Mouse (Mus musculus) neural tube, embryonic 13.5 days (tissue): ENCODE data around the gene Etd. TPM values are rescaled to one million over a fixed set of nuclear protein-coding genes. Genes with fewer than 3 reads are reported as not detected.
"Not testable (repeated sequence)": the region's sequence is repeated elsewhere in the genome, so short reads cannot be mapped to it uniquely, and the experiment has no call there.

ENCODE experiments used
- ATAC-seq: fragments of 200-750 bp; cut with Nextera tagmentation; 2 replicates; pipeline ENCODE4 v1.8.0; 2017; ENCODE audit warnings: low read depth, mild to moderate bottlenecking, moderate TSS enrichment, moderate library complexity
- H3K27ac ChIP-seq: fragments of 300-500 bp; sonication (generic); replicated peaks from 2 replicates; pipeline ENCODE4 v1.5.1; 2015; ENCODE audit warnings: moderate library complexity, mild to moderate bottlenecking, inconsistent platforms
- H3K27me3 ChIP-seq: fragments of 300-500 bp; sonication (generic); 2 replicates; pipeline ENCODE4 v1.6.1; 2015; ENCODE audit warnings: mild to moderate bottlenecking, inconsistent platforms
- H3K36me3 ChIP-seq: fragments of 300-500 bp; sonication (generic); 2 replicates; pipeline ENCODE4 v1.6.1; 2015; ENCODE audit warnings: mild to moderate bottlenecking, inconsistent platforms
- H3K4me1 ChIP-seq: fragments of 300-500 bp; sonication (generic); replicated peaks from 2 replicates; pipeline ENCODE4 v1.6.1; 2015; ENCODE audit warnings: inconsistent platforms
- H3K4me2 ChIP-seq: fragments of 300-500 bp; sonication (generic); 2 replicates; pipeline ENCODE4 v1.6.1; 2015; ENCODE audit warnings: inconsistent platforms, mild to moderate bottlenecking, moderate library complexity
- H3K4me3 ChIP-seq: fragments of 300-500 bp; sonication (generic); 2 replicates; pipeline ENCODE4 v1.5.1; 2015; ENCODE audit warnings: mild to moderate bottlenecking, inconsistent platforms
- H3K9ac ChIP-seq: fragments of 300-500 bp; sonication (generic); 2 replicates; pipeline ENCODE4 v1.6.1; 2015; ENCODE audit warnings: moderate library complexity, mild to moderate bottlenecking, inconsistent platforms
- H3K9me3 ChIP-seq: fragments of 300-500 bp; sonication (generic); 2 replicates; pipeline ENCODE4 v1.6.1; 2016; ENCODE audit warnings: inconsistent platforms
- WGBS: fragments of 180-500 bp; shearing (Covaris S2); methylation state at CpG from one replicate; pipeline ENCODE4 v1.1.7; 2015; 5-methylcytosine and 5-hydroxymethylcytosine counted together
- polyA plus RNA-seq: library from polyadenylated mRNA; unstranded; fragments of >200 nt; fragmentation: Nextera tagmentation; extraction: Ambion mirVana; gene quantifications from 2 replicates; pipeline ENCODE4 v1.2.1, GENCODE M21; 2015

Gene Etd
- not detected in 2 replicates for polyA plus RNA-seq

- Histone ChIP-seq H3K4me2 (no peak within 1 kb of the TSS), H3K36me3 (no peaks in the 10 kb centered on the region), H3K9ac (no peak within 1 kb of the TSS), H3K27ac (no peak within 1 kb of the TSS), H3K27me3 (no peaks in the 10 kb centered on the region), H3K9me3 (no peaks in the 10 kb centered on the region), H3K4me3 (no peak within 1 kb of the TSS), H3K4me1 (no peaks in the 10 kb centered on the region)
- 90% methylated on average over 3 of the region's 3 CpGs for WGBS
- no peak for ATAC-seq
These were observed at the start of gene Etd for GRCm38 (mm10) chrX:53434618-53435017. Etd (plus strand) TSS chrX:53434918.

DNA sequence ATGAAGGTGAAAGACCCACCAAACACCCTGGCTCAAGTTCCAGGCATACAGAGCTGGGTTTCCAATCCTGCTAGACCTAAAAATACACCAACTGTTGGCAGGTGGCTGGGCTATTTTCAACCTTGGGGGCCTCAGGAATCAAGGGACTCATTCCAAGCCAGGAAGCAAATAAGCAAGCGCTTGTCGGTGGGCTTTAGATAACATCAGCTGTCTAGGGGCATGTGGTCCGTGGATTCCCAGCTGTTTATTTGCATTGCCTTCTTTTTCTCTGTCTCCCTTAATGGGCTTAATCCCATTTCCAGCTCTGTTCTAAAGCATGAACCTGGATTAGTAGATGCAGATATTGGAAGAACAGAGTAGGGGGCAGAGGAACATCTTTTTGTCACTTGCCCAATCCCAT is 48.4 kb upstream of the Etd start:
- Histone ChIP-seq H3K4me2 (no peak overlapping the region), H3K4me1 (no peaks in the 10 kb centered on the region), H3K9me3 (no peaks in the 10 kb centered on the region), H3K27me3 (no peaks in the 10 kb centered on the region), H3K36me3 (no peaks in the 10 kb centered on the region), H3K27ac (no peak overlapping the region), H3K9ac (no peak overlapping the region), H3K4me3 (no peak overlapping the region)
- no peak for ATAC-seq
- WGBS, result 72% methylated on average over 3 of the region's 3 CpGs

DNA sequence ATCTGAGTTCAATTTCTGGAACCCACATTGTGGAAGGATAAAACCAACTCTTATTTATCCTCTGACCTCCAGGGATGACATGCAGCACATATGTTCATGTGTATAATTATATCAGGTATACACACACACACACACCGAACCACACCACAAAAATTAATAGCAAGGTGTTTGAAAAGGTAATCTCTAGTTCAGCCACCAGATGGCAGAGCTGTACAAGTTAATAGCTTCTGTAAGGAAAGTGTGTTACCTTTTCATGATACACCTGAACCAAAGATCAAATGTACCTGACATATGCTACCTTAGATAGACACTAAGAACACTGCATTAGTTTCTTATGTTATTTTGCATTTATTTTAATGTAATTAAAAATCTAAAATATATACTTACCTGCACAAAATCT is 1.8 kb upstream of the Etd start:
- no peak for ATAC-seq
- no peaks in the 10 kb centered on the region for H3K27me3 ChIP-seq
- no peak overlapping the region for H3K4me3 ChIP-seq
- no peak overlapping the region for H3K4me2 ChIP-seq
- no peak overlapping the region for H3K9ac ChIP-seq
- no peak overlapping the region for H3K27ac ChIP-seq
- H3K36me3 ChIP-seq, result no peaks in the 10 kb centered on the region
- WGBS, result 64% methylated on average over 1 of the region's 1 CpGs
- H3K9me3 ChIP-seq, result no peaks in the 10 kb centered on the region
- no peaks in the 10 kb centered on the region for H3K4me1 ChIP-seq

- H3K27me3 ChIP-seq, result no peaks in the 10 kb centered on the region
- ATAC-seq, result no peak
- no peaks in the 10 kb centered on the region for H3K4me1 ChIP-seq
- WGBS, result 47% methylated on average over 3 of the region's 3 CpGs
- no peak overlapping the region for H3K4me2 ChIP-seq
- H3K36me3 ChIP-seq, result no peaks in the 10 kb centered on the region
- no peaks in the 10 kb centered on the region for H3K9me3 ChIP-seq
- H3K27ac ChIP-seq, result no peak overlapping the region
- no peak overlapping the region for H3K4me3 ChIP-seq
- H3K9ac ChIP-seq, result no peak overlapping the region
These were observed 24.9 kb downstream of the Etd start for GRCm38 (mm10) chrX:53459573-53459972.

GRCm38 (mm10) chrX:53464194-53464593 is 29.5 kb downstream of the Etd start:
- H3K27me3 ChIP-seq, H3K9ac ChIP-seq, H3K36me3 ChIP-seq, ATAC-seq, H3K4me2 ChIP-seq, H3K27ac ChIP-seq, H3K4me1 ChIP-seq, H3K9me3 ChIP-seq, H3K4me3 ChIP-seq: not testable (repeated sequence)

Other genes starting within 250 kb of the Etd start
- gene Plac1, start 194.8 kb upstream of the Etd start, polyA plus RNA-seq, result 0.75 and 1.3 TPM in 2 replicates
- gene Fam122b, start 165.1 kb upstream of the Etd start, polyA plus RNA-seq, result 5.1 and 5.7 TPM in 2 replicates
- gene Fam122c, start 161.5 kb upstream of the Etd start, polyA plus RNA-seq, result not detected in 2 replicates
- gene Mospd1, start 64.4 kb upstream of the Etd start, polyA plus RNA-seq, result 65.2 and 69.5 TPM in 2 replicates
- 175 and 204 TPM in 2 replicates for gene Rtl8c, start 173.1 kb downstream of the Etd start, polyA plus RNA-seq
- not detected in 2 replicates for gene Gm14597, start 174.1 kb downstream of the Etd start, polyA plus RNA-seq
- 217 and 224 TPM in 2 replicates for gene Rtl8a, start 208.8 kb downstream of the Etd start, polyA plus RNA-seq
- gene Rtl8b, start 235.5 kb downstream of the Etd start, polyA plus RNA-seq, result 166 and 176 TPM in 2 replicates